Mouse (Mus musculus) stomach, embryonic 14.5 days (tissue): ENCODE data around the gene Vmn2r88. TPM values are rescaled to one million over a fixed set of nuclear protein-coding genes. Genes with fewer than 3 reads are reported as not detected.
"Not testable (repeated sequence)": the region's sequence is repeated elsewhere in the genome, so short reads cannot be mapped to it uniquely, and the experiment has no call there.

Source experiments
- ATAC-seq: fragments of 200-750 bp; cut with Nextera tagmentation; 2 replicates; pipeline ENCODE4 v1.8.0; 2017; ENCODE audit warnings: low read depth, moderate TSS enrichment; ENCODE audit not compliant: insufficient number of reproducible peaks, insufficient read depth, low FRiP score
- H3K27ac ChIP-seq: fragments of 300-500 bp; sonication (generic); 2 replicates; pipeline ENCODE4 v1.5.1; 2014; ENCODE audit warnings: mild to moderate bottlenecking, low read length, moderate library complexity, mixed read lengths
- H3K27me3 ChIP-seq: fragments of 300-500 bp; sonication (generic); 2 replicates; pipeline ENCODE4 v1.6.1; 2014; ENCODE audit warnings: low read length, control low read depth, mixed read lengths; ENCODE audit not compliant: control insufficient read depth, insufficient read depth
- H3K36me3 ChIP-seq: fragments of 300-500 bp; sonication (generic); 2 replicates; pipeline ENCODE4 v1.6.1; 2014; ENCODE audit warnings: mild to moderate bottlenecking, control low read depth, low read length, moderate library complexity, mixed read lengths; ENCODE audit not compliant: control insufficient read depth, insufficient read depth
- H3K4me1 ChIP-seq: fragments of 300-500 bp; sonication (generic); 2 replicates; pipeline ENCODE4 v1.6.1; 2014; ENCODE audit warnings: low read length, control low read depth, mixed read lengths; ENCODE audit not compliant: control insufficient read depth, insufficient read depth
- H3K4me2 ChIP-seq: fragments of 300-500 bp; sonication (generic); replicated peaks from 2 replicates; pipeline ENCODE4 v1.6.1; 2014; ENCODE audit warnings: low read depth, low read length, control low read depth
- H3K4me3 ChIP-seq: fragments of 300-500 bp; sonication (generic); 2 replicates; pipeline ENCODE4 v1.5.1; 2014; ENCODE audit warnings: low read depth, low read length, control low read depth
- H3K9ac ChIP-seq: fragments of 300-500 bp; sonication (generic); replicated peaks from 2 replicates; pipeline ENCODE4 v1.6.1; 2014; ENCODE audit warnings: low read depth, mild to moderate bottlenecking, control low read depth, low read length, moderate library complexity, mixed read lengths
- H3K9me3 ChIP-seq: fragments of 300-500 bp; sonication (generic); 2 replicates; pipeline ENCODE4 v1.6.1; 2016; ENCODE audit warnings: low read depth, low read length, control low read depth; ENCODE audit not compliant: control insufficient read depth
- WGBS: fragments of 180-500 bp; shearing (Covaris S2); extraction: QIAGEN DNeasy Blood & Tissue Kit; methylation state at CpG from one replicate; pipeline ENCODE4 v1.1.7; 2014; 5-methylcytosine and 5-hydroxymethylcytosine counted together
- polyA plus RNA-seq: library from polyadenylated mRNA; unstranded; fragments of >200 nt; fragmentation: Nextera tagmentation; extraction: Ambion mirVana; gene quantifications from 2 replicates; pipeline ENCODE4 v1.2.1, GENCODE M21; 2014

Gene Vmn2r88
- polyA plus RNA-seq, 1 experiment from 2014 or later, result not detected

DNA sequence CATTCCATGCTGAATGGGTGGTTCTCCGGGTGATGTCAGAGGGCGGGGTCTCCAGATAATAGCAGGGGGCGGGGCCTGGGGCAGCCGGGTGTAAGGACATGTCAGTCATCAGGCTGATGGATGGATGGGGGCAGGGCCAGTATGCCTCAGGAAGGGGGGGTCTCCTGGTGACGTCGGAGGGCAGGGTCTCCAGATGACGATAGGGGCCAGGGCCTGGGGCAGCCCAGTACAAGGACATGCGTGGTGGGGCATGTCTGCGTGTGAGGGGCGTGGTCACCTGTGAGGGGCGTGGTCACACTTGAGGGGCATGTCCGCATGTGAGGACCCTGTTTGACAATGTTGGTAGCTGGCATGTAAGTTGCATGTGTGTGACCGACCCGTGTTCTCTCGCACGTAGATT, 23.9 kb downstream of the Vmn2r88 start:
- 0 out of 2 replicates have a peak, but pooled peaks have one; percentile 23 for ATAC-seq
- peaks cover 11% of the 10 kb centered on the region; the same call in 1 of the 2 replicates for H3K9me3 ChIP-seq
- H3K4me2 ChIP-seq, result no peak overlapping the region
- no peak overlapping the region for H3K27ac ChIP-seq
- no peak overlapping the region for H3K9ac ChIP-seq
- WGBS, result 92% methylated on average over 16 of the region's 16 CpGs
- H3K27me3 ChIP-seq, result no peaks in the 10 kb centered on the region
- no peaks in the 10 kb centered on the region for H3K4me1 ChIP-seq
- H3K36me3 ChIP-seq, result no peaks in the 10 kb centered on the region
- no peak overlapping the region for H3K4me3 ChIP-seq

DNA sequence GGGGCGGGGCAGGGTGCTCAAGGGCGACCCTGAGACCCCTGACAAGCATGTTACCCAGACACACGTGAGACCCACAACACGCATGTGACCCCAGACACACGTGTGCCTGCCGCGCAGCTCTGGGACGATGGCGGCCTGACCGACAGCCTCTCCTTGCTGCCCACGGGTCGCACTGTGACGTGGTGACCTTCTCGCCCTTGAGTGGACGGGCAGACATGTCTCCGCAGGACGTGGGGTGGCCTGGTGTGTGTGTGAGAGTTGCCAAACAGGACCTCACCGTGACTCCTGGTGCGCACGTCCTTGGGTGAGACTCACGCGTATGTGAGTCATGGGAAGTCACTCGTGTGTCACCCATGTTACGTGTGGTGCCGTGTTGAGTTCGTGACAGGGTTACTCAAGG, 24.4 kb downstream of the Vmn2r88 start:
- WGBS, result 95% methylated on average over 26 of the region's 26 CpGs
- ATAC-seq, result no peak
- Histone ChIP-seq H3K4me2 (no peak overlapping the region), H3K27ac (no peak overlapping the region), H3K27me3 (no peaks in the 10 kb centered on the region), H3K4me1 (no peaks in the 10 kb centered on the region), H3K4me3 (no peak overlapping the region), H3K9me3 (peaks cover 11% of the 10 kb centered on the region; the same call in 1 of the 2 replicates), H3K36me3 (no peaks in the 10 kb centered on the region), H3K9ac (no peak overlapping the region)

DNA sequence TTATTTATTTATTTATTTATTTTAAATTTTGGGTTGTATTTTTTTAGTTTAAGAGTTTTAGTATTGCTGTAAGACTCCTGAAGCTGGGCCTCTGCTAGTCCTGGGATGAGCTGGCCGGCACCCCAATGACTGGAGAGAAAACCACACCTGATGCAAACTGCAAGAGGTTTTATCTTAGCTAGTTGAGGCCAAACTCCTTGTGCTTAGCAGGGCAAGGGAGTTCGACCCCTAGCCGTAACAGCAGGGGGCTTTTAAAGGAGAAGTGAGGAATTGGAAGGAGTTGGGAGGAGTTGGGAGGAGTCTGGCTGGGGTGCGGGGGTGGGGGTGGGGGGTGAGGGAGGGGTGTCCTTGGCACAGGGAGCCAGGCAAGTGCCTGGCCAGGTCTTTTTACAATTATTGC, 28.3 kb downstream of the Vmn2r88 start:
- no peaks in the 10 kb centered on the region for H3K27me3 ChIP-seq
- H3K9ac ChIP-seq, result no peak overlapping the region
- no peak overlapping the region for H3K4me3 ChIP-seq
- H3K27ac ChIP-seq, result no peak overlapping the region
- H3K36me3 ChIP-seq, result no peaks in the 10 kb centered on the region
- no peaks in the 10 kb centered on the region for H3K4me1 ChIP-seq
- no peak for ATAC-seq
- no peak overlapping the region for H3K4me2 ChIP-seq
- peaks cover 11% of the 10 kb centered on the region; the same call in 1 of the 2 replicates for H3K9me3 ChIP-seq
- 82% methylated on average over 4 of the region's 4 CpGs for WGBS

DNA sequence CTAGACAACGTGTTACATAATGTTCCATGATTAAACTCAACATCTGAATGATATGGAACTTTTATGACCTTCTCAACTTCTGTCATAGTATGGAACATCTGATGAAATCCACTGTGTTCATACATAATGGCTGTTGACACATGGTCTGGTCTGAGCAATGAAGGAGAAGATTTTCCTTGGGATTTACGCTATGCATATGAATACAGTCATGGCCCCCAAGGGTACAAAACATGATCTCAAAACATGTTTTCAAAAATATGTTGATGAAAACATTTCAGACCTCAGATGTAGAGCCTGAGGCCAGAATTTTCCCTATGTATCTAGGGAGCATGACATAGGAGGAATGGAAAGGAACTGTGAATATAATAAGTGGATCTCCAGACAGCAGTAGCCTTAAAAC, 40.9 kb downstream of the Vmn2r88 start, which contains the start of gene Vmn2r89:
Gene Vmn2r89 (plus strand): TSS at position 301 of the 400 bp plus-strand sequence.
- H3K27ac ChIP-seq, H3K4me3 ChIP-seq, H3K36me3 ChIP-seq, H3K27me3 ChIP-seq, H3K4me2 ChIP-seq, H3K9ac ChIP-seq, H3K4me1 ChIP-seq, H3K9me3 ChIP-seq, ATAC-seq: not testable (repeated sequence)
- WGBS, result 83% methylated on average over 2 of the region's 2 CpGs

Other genes starting within 250 kb of the Vmn2r88 start
- not detected in 2 replicates for gene Rnase2b, start 248.6 kb upstream of the Vmn2r88 start, polyA plus RNA-seq
- gene Ang2, start 211.7 kb upstream of the Vmn2r88 start, polyA plus RNA-seq, result not detected in 2 replicates
- not detected in 2 replicates for gene Ear14, start 207.4 kb upstream of the Vmn2r88 start, polyA plus RNA-seq
- gene Rnase2a, start 154.7 kb upstream of the Vmn2r88 start, polyA plus RNA-seq, result not detected in 2 replicates
- gene Gm7247, start 49.1 kb upstream of the Vmn2r88 start, polyA plus RNA-seq, result not detected in 2 replicates
- not detected in 2 replicates for gene Vmn2r89, start 41.0 kb downstream of the Vmn2r88 start, polyA plus RNA-seq
- gene Gm5622, start 142.0 kb downstream of the Vmn2r88 start, polyA plus RNA-seq, result not detected in 2 replicates
- not detected in 2 replicates for gene Gm17175, start 163.2 kb downstream of the Vmn2r88 start, polyA plus RNA-seq
- not detected in 2 replicates for gene Gm17174, start 181.3 kb downstream of the Vmn2r88 start, polyA plus RNA-seq
- not detected in 2 replicates for gene Gm17078, start 200.5 kb downstream of the Vmn2r88 start, polyA plus RNA-seq
- gene Gm4181, start 224.8 kb downstream of the Vmn2r88 start, polyA plus RNA-seq, result not detected in 2 replicates